Comparison of ENCODE assay signal across 21 mouse cellular contexts in genomic region chr1:158272058-158272457, GRCm38 (mm10).
"Had no signal": no experiment of that assay in that cellular context is flagged by ENCODE, and none has a peak within 500 bp of the region (broad histone marks: within the 10 kb centered on the region; RNA-seq: fewer than 3 reads in every experiment).

No protein-coding gene starts in this region.

- H3K27me3 ChIP-seq: kidney, embryonic 15.5 days; limb, embryonic 15.5 days; megakaryocyte, embryonic 14.5 days; neural tube, embryonic 12.5 days; neural tube, embryonic 15.5 days had no signal

- H3K27ac ChIP-seq: kidney, embryonic 15.5 days; limb, embryonic 12.5 days; limb, embryonic 15.5 days; liver, embryonic 14.5 days; midbrain, embryonic 10.5 days; neural tube, embryonic 12.5 days; neural tube, embryonic 15.5 days had no signal

- H3K4me2 ChIP-seq: kidney, embryonic 15.5 days; limb, embryonic 12.5 days; limb, embryonic 15.5 days; liver, embryonic 11.5 days; lung, embryonic 14.5 days; neural tube, embryonic 12.5 days; neural tube, embryonic 15.5 days had no signal

- H3K9ac ChIP-seq: kidney, embryonic 15.5 days; limb, embryonic 12.5 days; limb, embryonic 15.5 days; liver, embryonic 14.5 days; liver, postnatal 0 days; lung, embryonic 14.5 days; neural tube, embryonic 12.5 days; neural tube, embryonic 15.5 days had no signal

- H3K9me3 ChIP-seq: kidney, embryonic 15.5 days; limb, embryonic 12.5 days; limb, embryonic 15.5 days; megakaryocyte, embryonic 14.5 days; midbrain, embryonic 10.5 days; neural tube, embryonic 12.5 days; neural tube, embryonic 15.5 days had no signal

- DNase-seq: kidney, adult 8-10 months; kidney, postnatal 10 days; kidney, postnatal 36 days; left cerebral cortex, postnatal 4 days; liver, postnatal 0 days; lung, embryonic 14.5 days; lung, postnatal 36 days; midbrain, embryonic 14.5 days; retina, postnatal 1 day; thymus, adult 18-20 months; thymus, postnatal 36 days had no signal

- H3K4me3 ChIP-seq: kidney, embryonic 15.5 days; limb, embryonic 12.5 days; limb, embryonic 15.5 days; megakaryocyte, embryonic 14.5 days; midbrain, embryonic 10.5 days; neural tube, embryonic 12.5 days; neural tube, embryonic 15.5 days had no signal

- ATAC-seq: liver, postnatal 0 days; lung, postnatal 0 days had no signal

- H3K4me1 ChIP-seq: limb, embryonic 15.5 days had no signal

- H3K36me3 ChIP-seq: kidney, embryonic 15.5 days; limb, embryonic 12.5 days; limb, embryonic 15.5 days; midbrain, embryonic 10.5 days; neural tube, embryonic 12.5 days; neural tube, embryonic 15.5 days had no signal
